ENCODE assay signal across 17 mouse cellular contexts in the genomic region with DNA sequence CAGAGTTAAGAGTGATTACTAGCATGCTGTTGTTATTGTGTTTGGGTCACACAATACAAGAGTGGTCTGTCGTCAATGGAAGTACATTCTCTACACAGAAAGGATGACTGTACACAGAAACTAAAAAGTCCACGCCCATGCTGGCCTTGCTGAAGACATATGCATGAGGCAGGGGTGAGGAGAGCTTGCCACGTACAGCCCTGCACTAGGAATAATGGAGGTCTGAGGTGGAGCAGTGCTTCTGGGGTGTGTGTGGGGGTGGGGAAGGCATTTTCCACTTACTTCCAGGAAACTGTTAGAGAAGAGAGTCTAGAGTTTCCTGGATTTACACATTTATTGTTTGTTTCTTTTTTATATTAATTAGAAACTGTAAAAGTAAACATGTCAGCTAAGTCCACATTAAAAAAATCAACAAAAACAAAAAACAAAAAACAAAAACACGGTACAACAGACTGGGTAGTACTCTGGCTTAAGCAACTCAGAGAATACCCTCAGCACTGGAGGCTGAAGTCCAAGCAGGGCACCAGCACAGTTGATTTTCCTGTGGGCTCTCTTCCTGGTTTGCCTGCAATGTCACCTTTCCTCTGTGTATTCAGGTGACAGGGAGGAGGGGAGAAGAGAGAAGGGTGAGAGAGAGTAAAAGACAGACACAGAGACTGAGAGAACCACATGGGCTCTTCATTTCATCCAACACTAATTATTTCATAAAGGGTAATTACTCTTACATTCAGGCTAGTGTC.
A peak's percentile ranks its signal among the peaks of the same experiment; 100 is the strongest.
DNase-seq lines count a peak whose midpoint lies in the region; ATAC-seq and TF ChIP-seq lines count a peak whose summit lies in the region.
"Had no signal": no experiment of that assay in that cellular context is flagged by ENCODE, and none has a peak within 500 bp of the region (broad histone marks: within the 10 kb centered on the region; RNA-seq: fewer than 3 reads in every experiment).

No protein-coding gene starts in this region.

- H3K27me3 ChIP-seq in kidney, adult 2 months (replicated peaks; ENCODE audit: control insufficient read depth, insufficient read depth, low read length) = no peaks in the 10 kb centered on the region
- no peaks in the 10 kb centered on the region for H3K27me3 ChIP-seq in intestine, embryonic 14.5 days (replicated peaks; ENCODE audit: control insufficient read depth, insufficient read depth, low read length)
- no peaks in the 10 kb centered on the region for H3K27me3 ChIP-seq in stomach, embryonic 14.5 days (ENCODE audit: control insufficient read depth, insufficient read depth, low read length)
- H3K27me3 ChIP-seq: forebrain, embryonic 13.5 days; hindbrain, embryonic 13.5 days; lung, embryonic 15.5 days had no signal

- H3K4me2 ChIP-seq in intestine, embryonic 14.5 days (ENCODE audit: low read length) = no peak overlapping the region
- H3K4me2 ChIP-seq in stomach, embryonic 14.5 days (replicated peaks; ENCODE audit: low read depth, low read length) = no peak overlapping the region
- H3K4me2 ChIP-seq: forebrain, embryonic 13.5 days; hindbrain, embryonic 13.5 days; lung, embryonic 15.5 days had no signal

- peak overlapping the region; percentile 20; the same call in 1 of the 2 replicates for H3K27ac ChIP-seq in kidney, adult 2 months (ENCODE audit: insufficient read depth, low read depth, low read length)
- H3K27ac ChIP-seq in intestine, embryonic 14.5 days (ENCODE audit: low read depth) = no peak overlapping the region
- H3K27ac ChIP-seq in stomach, embryonic 14.5 days (ENCODE audit: low read length) = peak overlapping the region; percentile 48; the same call in 1 of the 2 replicates
- H3K27ac ChIP-seq: forebrain, embryonic 13.5 days; hindbrain, embryonic 13.5 days; lung, embryonic 15.5 days had no signal

- H3K4me1 ChIP-seq in kidney, adult 2 months (ENCODE audit: control insufficient read depth, insufficient read depth, low read length) = 0 out of 2 replicates have a peak, but pooled peaks cover 2% of the 10 kb centered on the region
- H3K4me1 ChIP-seq in intestine, embryonic 14.5 days (replicated peaks; ENCODE audit: control insufficient read depth, insufficient read depth, low read length) = peaks cover 29% of the 10 kb centered on the region
- peaks cover 16% of the 10 kb centered on the region for H3K4me1 ChIP-seq in stomach, embryonic 14.5 days (ENCODE audit: control insufficient read depth, insufficient read depth, low read length)

- no peak for DNase-seq in kidney, adult 2 months
- no peak for DNase-seq in kidney, postnatal 14 days
- peak; percentile 7 for DNase-seq in ES-CJ7 (ENCODE audit: low read depth, low spot score)
- DNase-seq in intestine, embryonic 14.5 days (ENCODE audit: low spot score) = no peak
- no peak for DNase-seq in frontal cortex, adult 2 months (ENCODE audit: extremely low spot score in 1 of 2, low spot score in 1 of 2)
- DNase-seq in layer of hippocampus, postnatal 25 days (ENCODE audit: extremely low spot score in 1 of 2, low spot score in 1 of 2) = no peak
- DNase-seq: cerebellum, adult 11-12 months; kidney, adult 18-20 months; layer of hippocampus, adult 9-11 months; right cerebral cortex, postnatal 14 days; thymus, adult 2 months had no signal

- H3K36me3 ChIP-seq in kidney, adult 2 months (ENCODE audit: control insufficient read depth, insufficient read depth, low read length) = no peaks in the 10 kb centered on the region
- H3K36me3 ChIP-seq in intestine, embryonic 14.5 days (ENCODE audit: control insufficient read depth, insufficient read depth, low read length) = no peaks in the 10 kb centered on the region
- H3K36me3 ChIP-seq in stomach, embryonic 14.5 days (ENCODE audit: control insufficient read depth, insufficient read depth, low read length) = no peaks in the 10 kb centered on the region
- H3K36me3 ChIP-seq: G1E; hindbrain, embryonic 13.5 days; lung, embryonic 15.5 days had no signal

- peak; percentile 57 for ATAC-seq in intestine, embryonic 14.5 days (replicated peaks; ENCODE audit: low FRiP score, low TSS enrichment, low read depth)
- ATAC-seq in stomach, embryonic 14.5 days (ENCODE audit: insufficient number of reproducible peaks, insufficient read depth, low FRiP score, low read depth) = peak; percentile 66
- ATAC-seq: forebrain, embryonic 13.5 days; midbrain, embryonic 16.5 days had no signal

- H3K4me3 ChIP-seq in kidney, adult 2 months (ENCODE audit: insufficient read depth, low read depth, low read length) = no peak overlapping the region
- no peak overlapping the region for H3K4me3 ChIP-seq in intestine, embryonic 14.5 days (ENCODE audit: low read depth, low read length)
- H3K4me3 ChIP-seq in stomach, embryonic 14.5 days (ENCODE audit: low read depth, low read length) = no peak overlapping the region
- H3K4me3 ChIP-seq: forebrain, embryonic 13.5 days; hindbrain, embryonic 13.5 days; lung, embryonic 15.5 days had no signal

- TF ChIP-seq CTCF in kidney, adult 2 months (conservative IDR thresholded peaks at IDR 0.05; ENCODE audit: insufficient read depth, insufficient read length, low read depth, low read length) = no peak

- 64% methylated on average over 4 of the region's 4 CpGs for WGBS in kidney, adult 2 months
- WGBS in intestine, embryonic 14.5 days = 52% methylated on average over 4 of the region's 4 CpGs
- 48% methylated on average over 4 of the region's 4 CpGs for WGBS in stomach, embryonic 14.5 days

- no peak for TF ChIP-seq POLR2A in kidney, adult 2 months (IDR thresholded peaks at IDR 0.05; ENCODE audit: low read depth, low read length)

- no peaks in the 10 kb centered on the region for H3K9me3 ChIP-seq in intestine, embryonic 14.5 days (ENCODE audit: control insufficient read depth, low read length)
- H3K9me3 ChIP-seq in stomach, embryonic 14.5 days (ENCODE audit: control insufficient read depth, low read depth, low read length) = no peaks in the 10 kb centered on the region
- H3K9me3 ChIP-seq: forebrain, embryonic 13.5 days; G1E; hindbrain, embryonic 13.5 days; lung, embryonic 15.5 days had no signal

- H3K9ac ChIP-seq in intestine, embryonic 14.5 days (ENCODE audit: low read length) = no peak overlapping the region
- no peak overlapping the region for H3K9ac ChIP-seq in stomach, embryonic 14.5 days (replicated peaks; ENCODE audit: low read depth, low read length)
- H3K9ac ChIP-seq: forebrain, embryonic 13.5 days; hindbrain, embryonic 13.5 days; lung, embryonic 15.5 days had no signal
